Mouse (Mus musculus) heart, adult 11 months (tissue): ENCODE data around the gene Ddx1.

Experiments used
- DNase-seq: peaks from one replicate; pipeline ENCODE4 v3.0.0; 2022

The Ddx1 gene

GRCm38 (mm10) chr12:13248691-13249572 is at the start of gene Ddx1:
Gene Ddx1, minus strand, starts transcription at chr12:13249213.
- peak; percentile 97 for DNase-seq

GRCm38 (mm10) chr12:13293421-13293881 is 44.4 kb upstream of the Ddx1 start:
- DNase-seq, result peak; percentile 73

GRCm38 (mm10) chr12:13291453-13291852 is 42.4 kb upstream of the Ddx1 start:
- DNase-seq, result peak; percentile 35

- peak; percentile 74 for DNase-seq
These were observed 20.8 kb upstream of the Ddx1 start for GRCm38 (mm10) chr12:13269570-13270390.

GRCm38 (mm10) chr12:13268826-13269449 is 19.9 kb upstream of the Ddx1 start, which contains the start of gene Nbas:
Gene Nbas, plus strand, starts transcription at chr12:13269133.
- DNase-seq, result peak; percentile 98

GRCm38 (mm10) chr12:13268412-13268811 is 19.4 kb upstream of the Ddx1 start:
- DNase-seq, result peak; percentile 70

GRCm38 (mm10) chr12:13255701-13256100 is 6.7 kb upstream of the Ddx1 start:
- peak; percentile 68 for DNase-seq

GRCm38 (mm10) chr12:13255068-13255467 is 6.1 kb upstream of the Ddx1 start:
- peak; percentile 78 for DNase-seq

GRCm38 (mm10) chr12:13249573-13249919 is 533 bp upstream of the Ddx1 start:
- no peak for DNase-seq

- no peak for DNase-seq
These were observed 6.6 kb downstream of the Ddx1 start for GRCm38 (mm10) chr12:13242453-13242852.

GRCm38 (mm10) chr12:13218101-13218514 is 30.9 kb downstream of the Ddx1 start:
- DNase-seq, result peak; percentile 79

- DNase-seq, result no peak
These were observed 31.4 kb downstream of the Ddx1 start for GRCm38 (mm10) chr12:13217568-13217967.

GRCm38 (mm10) chr12:13216501-13217103 is 32.4 kb downstream of the Ddx1 start:
- peak; percentile 45 for DNase-seq

- peak; percentile 97 for DNase-seq
These were observed 34.4 kb downstream of the Ddx1 start for GRCm38 (mm10) chr12:13214345-13215278.

GRCm38 (mm10) chr12:13211746-13212482 is 37.1 kb downstream of the Ddx1 start:
- peak; percentile 97 for DNase-seq

GRCm38 (mm10) chr12:13209692-13210377 is 39.2 kb downstream of the Ddx1 start:
- DNase-seq, result peak; percentile 64

GRCm38 (mm10) chr12:13208983-13209451 is 40.0 kb downstream of the Ddx1 start:
- DNase-seq, result peak; percentile 72

- no peak for DNase-seq
These were observed 40.5 kb downstream of the Ddx1 start for GRCm38 (mm10) chr12:13208517-13208916.

GRCm38 (mm10) chr12:13207099-13207498 is 41.9 kb downstream of the Ddx1 start:
- DNase-seq, result peak; percentile 53

- peak; percentile 28 for DNase-seq
These were observed 43.3 kb downstream of the Ddx1 start for GRCm38 (mm10) chr12:13205733-13206132.
